Mouse (Mus musculus) MEL (cell line): ENCODE results near the gene Micu1.

Experiments used
- E2F4 ChIP-seq: IDR thresholded peaks from 2 replicates; pipeline ENCODE4 v1.6.1; 2011; ENCODE audit warnings: low read depth, low read length, improper control_type of control experiment, borderline replicate concordance
- GATA1 ChIP-seq: IDR thresholded peaks from 2 replicates; pipeline ENCODE4 v1.6.1; 2011; ENCODE audit warnings: low read depth, low read length, improper control_type of control experiment
- SIN3A ChIP-seq: IDR thresholded peaks from 2 replicates; pipeline ENCODE4 v1.6.1; 2012; ENCODE audit warnings: low read length, improper control_type of control experiment, inconsistent platforms
- ZKSCAN1 ChIP-seq: IDR thresholded peaks from 2 replicates; pipeline ENCODE4 v1.6.1; 2012; ENCODE audit warnings: low read depth, mild to moderate bottlenecking, inconsistent platforms, low read length, improper control_type of control experiment, moderate library complexity
- ZMIZ1 ChIP-seq: IDR thresholded peaks from 2 replicates; pipeline ENCODE4 v1.6.1; 2012; ENCODE audit warnings: low read depth, mild to moderate bottlenecking, inconsistent platforms, low read length, improper control_type of control experiment, moderate library complexity

GRCm38 (mm10) chr10:59677836-59678235 is 24.4 kb upstream of the Micu1 start:
- TF ChIP-seq GATA1 (no peak), ZKSCAN1 (no peak), ZMIZ1 (no peak), E2F4 (no peak), SIN3A (no peak)
